Mouse (Mus musculus) small intestine, adult 2 months (tissue): ENCODE measurements around the gene Foxp4.

Experiments
- CTCF ChIP-seq: fragments of 200-500 bp; IDR thresholded peaks from 2 replicates; pipeline ENCODE4 v1.5.1; 2012; ENCODE audit warnings: low read depth, mild to moderate bottlenecking, control low read depth, inconsistent platforms, low read length, moderate library complexity, mixed read lengths; ENCODE audit not compliant: insufficient replicate concordance, insufficient read length; ENCODE audit errors: extremely low read depth
- POLR2A ChIP-seq: fragments of 200-500 bp; IDR thresholded peaks from 2 replicates; pipeline ENCODE4 v1.6.1; 2012; ENCODE audit warnings: low read depth, mild to moderate bottlenecking, control low read depth, inconsistent platforms, low read length, moderate library complexity

- TF ChIP-seq POLR2A (peak; percentile 42; the same call in 1 of the 2 replicates), CTCF (no peak)
These were observed at the start of gene Foxp4 for GRCm38 (mm10) chr17:47924383-47925339.
